Mouse (Mus musculus): ENCODE data around the gene Pou2f3. TPM values are rescaled to one million over a fixed set of nuclear protein-coding genes. Genes with fewer than 3 reads are reported as not detected.
A peak's percentile ranks its signal among the peaks of the same experiment; 100 is the strongest.

Gene Pou2f3
- total and polyA plus RNA-seq, 3 experiments = 0.05 TPM; not detected in 2

DNA sequence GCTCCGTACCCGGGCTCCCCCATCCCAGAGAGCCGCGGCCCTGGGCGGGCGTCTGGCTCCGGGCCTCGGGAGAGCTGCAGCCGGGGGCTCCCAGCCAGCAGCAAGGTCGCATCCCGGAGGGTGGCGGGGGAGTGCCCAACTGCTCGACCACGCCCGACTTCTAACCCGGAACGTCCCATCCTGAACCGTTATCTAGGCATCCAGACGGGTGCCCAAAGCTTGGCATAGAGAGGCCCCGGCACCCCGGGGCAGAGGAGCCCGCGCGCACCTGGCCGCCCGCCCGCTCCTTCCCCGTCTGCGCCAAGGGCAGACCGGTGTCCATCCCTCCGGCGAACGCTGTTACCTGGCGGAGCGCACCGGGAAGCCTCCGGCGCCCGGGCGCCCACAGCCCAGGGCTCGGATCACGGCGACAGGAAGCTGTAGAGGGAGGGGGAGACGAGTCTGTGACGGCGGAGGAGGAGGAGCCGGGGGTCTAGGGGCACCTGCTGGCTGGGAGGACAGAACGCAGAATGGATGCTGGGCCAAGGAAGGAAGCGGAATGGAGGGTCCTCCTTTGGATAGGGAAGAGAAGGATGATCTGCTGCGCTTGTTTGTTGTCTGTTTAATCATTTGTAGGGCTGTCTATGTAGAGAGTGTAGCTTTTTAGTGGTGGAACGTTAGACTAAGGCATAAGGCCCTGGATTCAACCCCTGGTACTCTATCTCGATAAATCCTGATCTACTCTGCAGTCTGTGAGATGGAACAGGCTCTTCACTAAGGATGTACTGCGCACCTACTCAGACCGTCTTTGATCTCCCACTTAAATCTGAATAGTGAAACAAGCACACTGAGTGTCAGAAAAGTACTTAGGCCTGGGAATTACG is 93.8 kb downstream of the Pou2f3 start, which contains the start of gene Tmem136:
Gene Tmem136 (minus strand): TSS at position 437 of the 863 bp plus-strand sequence.
- Histone ChIP-seq H3K4me1 (ENCODE audit: insufficient read depth, low read depth, low read length) (peaks cover 35% of the 10 kb centered on the region), H3K4me3 (ENCODE audit: low read depth, low read length) (peak within 1 kb of the TSS; percentile 72), H3K9me3 (replicated peaks) (no peaks in the 10 kb centered on the region), H3K36me3 (replicated peaks) (peaks cover 3% of the 10 kb centered on the region), H3K27me3 (ENCODE audit: insufficient read depth, low read length) (peaks cover 3% of the 10 kb centered on the region; the same call in 1 of the 2 replicates)
- peak; percentile 75 for DNase-seq (ENCODE audit: low spot score)
- no peak for TF ChIP-seq GATA1 (IDR thresholded peaks at IDR 0.05; ENCODE audit: borderline replicate concordance, low read length)
- TF ChIP-seq POLR2AphosphoS5 (IDR thresholded peaks at IDR 0.05; ENCODE audit: insufficient replicate concordance, low read depth, low read length) = no peak
- no peak for TF ChIP-seq GATA2 (IDR thresholded peaks at IDR 0.05; ENCODE audit: borderline replicate concordance, low read depth, low read length)
- TF ChIP-seq TAL1 (conservative IDR thresholded peaks at IDR 0.05; ENCODE audit: low read depth, low read length) = no peak
- no peak for TF ChIP-seq CTCF (IDR thresholded peaks at IDR 0.05; ENCODE audit: low read depth, low read length)
- peak; percentile 40 for ATAC-seq (ENCODE audit: extremely low read depth, insufficient number of reproducible peaks, low FRiP score, poor library complexity, severe bottlenecking)

GRCm38 (mm10) chr9:43115431-43116133 is 94.6 kb downstream of the Pou2f3 start:
- peaks cover 37% of the 10 kb centered on the region for H3K4me1 ChIP-seq (ENCODE audit: insufficient read depth, low read depth, low read length)
- H3K9me3 ChIP-seq (replicated peaks) = no peaks in the 10 kb centered on the region
- H3K36me3 ChIP-seq (replicated peaks) = peaks cover 10% of the 10 kb centered on the region
- no peak for TF ChIP-seq GATA2 (IDR thresholded peaks at IDR 0.05; ENCODE audit: borderline replicate concordance, low read depth, low read length)
- TF ChIP-seq TAL1 (conservative IDR thresholded peaks at IDR 0.05; ENCODE audit: low read depth, low read length) = no peak
- TF ChIP-seq POLR2AphosphoS5 (IDR thresholded peaks at IDR 0.05; ENCODE audit: insufficient replicate concordance, low read depth, low read length) = no peak
- TF ChIP-seq CTCF (IDR thresholded peaks at IDR 0.05; ENCODE audit: low read depth, low read length) = no peak
- TF ChIP-seq GATA1 (IDR thresholded peaks at IDR 0.05; ENCODE audit: borderline replicate concordance, low read length) = no peak
- peak overlapping the region; percentile 72 for H3K4me3 ChIP-seq (ENCODE audit: low read depth, low read length)
- ATAC-seq (ENCODE audit: extremely low read depth, insufficient number of reproducible peaks, low FRiP score, poor library complexity, severe bottlenecking) (no peak), DNase-seq (ENCODE audit: low spot score) (no peak)
- H3K27me3 ChIP-seq (ENCODE audit: insufficient read depth, low read length) = peaks cover 3% of the 10 kb centered on the region; the same call in 1 of the 2 replicates

DNA sequence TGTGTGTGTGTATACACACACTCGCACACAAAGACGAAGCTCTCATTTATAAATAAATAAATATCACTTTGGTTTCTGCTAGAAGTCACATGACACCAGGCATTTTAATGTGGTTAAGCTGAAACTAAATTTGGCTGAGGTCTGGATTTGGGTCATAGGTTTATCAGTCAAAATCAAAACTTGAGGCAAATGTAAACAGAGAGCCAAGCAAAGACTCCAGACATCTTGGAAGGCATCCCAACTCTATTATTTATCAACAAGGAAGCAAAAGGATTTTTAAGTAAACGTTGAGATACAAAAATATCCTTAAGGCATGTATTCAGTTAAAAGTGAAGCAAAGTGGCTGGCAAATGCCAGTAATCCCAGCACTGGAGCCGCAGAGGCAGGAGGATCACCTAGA is 95.3 kb downstream of the Pou2f3 start:
- peaks cover 32% of the 10 kb centered on the region for H3K4me1 ChIP-seq (ENCODE audit: insufficient read depth, low read depth, low read length)
- DNase-seq (ENCODE audit: low spot score) = no peak
- no peak overlapping the region for H3K4me3 ChIP-seq (ENCODE audit: low read depth, low read length)
- H3K27me3 ChIP-seq (ENCODE audit: insufficient read depth, low read length) = peaks cover 3% of the 10 kb centered on the region; the same call in 1 of the 2 replicates
- peaks cover 15% of the 10 kb centered on the region for H3K36me3 ChIP-seq (replicated peaks)
- ATAC-seq (ENCODE audit: extremely low read depth, insufficient number of reproducible peaks, low FRiP score, poor library complexity, severe bottlenecking) = no peak
- H3K9me3 ChIP-seq (replicated peaks) = no peaks in the 10 kb centered on the region
- no peak for TF ChIP-seq CTCF (IDR thresholded peaks at IDR 0.05; ENCODE audit: low read depth, low read length)
- no peak for TF ChIP-seq POLR2AphosphoS5 (IDR thresholded peaks at IDR 0.05; ENCODE audit: insufficient replicate concordance, low read depth, low read length)

- no peak for ATAC-seq (ENCODE audit: extremely low read depth, insufficient number of reproducible peaks, low FRiP score, poor library complexity, severe bottlenecking)
- no peaks in the 10 kb centered on the region for H3K27me3 ChIP-seq (ENCODE audit: insufficient read depth, low read length)
- peaks cover 42% of the 10 kb centered on the region for H3K4me1 ChIP-seq (ENCODE audit: insufficient read depth, low read depth, low read length)
- no peak for DNase-seq (ENCODE audit: low spot score)
- no peak overlapping the region for H3K4me3 ChIP-seq (ENCODE audit: low read depth, low read length)
- H3K36me3 ChIP-seq (replicated peaks) = peaks cover 15% of the 10 kb centered on the region
- H3K9me3 ChIP-seq (replicated peaks) = no peaks in the 10 kb centered on the region
- TF ChIP-seq GATA1 (IDR thresholded peaks at IDR 0.05; ENCODE audit: borderline replicate concordance, low read length) = no peak
- no peak for TF ChIP-seq GATA2 (IDR thresholded peaks at IDR 0.05; ENCODE audit: borderline replicate concordance, low read depth, low read length)
Observed at GRCm38 (mm10) chr9:43110286-43110980, 99.7 kb downstream of the Pou2f3 start.

DNA sequence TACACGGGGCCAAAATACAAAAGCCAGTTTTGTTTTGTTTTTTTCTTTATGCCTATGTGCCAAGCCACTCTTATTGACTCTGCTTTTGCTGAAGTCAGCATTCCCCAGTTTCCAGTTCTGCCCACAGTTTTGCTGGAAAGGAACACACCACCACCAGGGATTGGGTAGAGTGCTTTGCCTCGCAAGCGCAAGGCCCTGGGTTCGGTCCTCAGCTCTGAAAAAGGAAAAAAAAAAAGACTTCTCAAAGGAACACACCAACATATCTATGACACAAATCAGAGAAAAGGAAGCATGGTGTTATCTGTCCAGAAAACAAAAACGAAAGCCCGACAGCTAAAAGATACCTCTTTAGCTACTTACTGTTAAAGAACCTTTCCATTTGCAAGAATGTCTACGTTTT is 101.0 kb downstream of the Pou2f3 start:
- no peak for ATAC-seq (ENCODE audit: extremely low read depth, insufficient number of reproducible peaks, low FRiP score, poor library complexity, severe bottlenecking)
- no peak for DNase-seq (ENCODE audit: low spot score)

DNA sequence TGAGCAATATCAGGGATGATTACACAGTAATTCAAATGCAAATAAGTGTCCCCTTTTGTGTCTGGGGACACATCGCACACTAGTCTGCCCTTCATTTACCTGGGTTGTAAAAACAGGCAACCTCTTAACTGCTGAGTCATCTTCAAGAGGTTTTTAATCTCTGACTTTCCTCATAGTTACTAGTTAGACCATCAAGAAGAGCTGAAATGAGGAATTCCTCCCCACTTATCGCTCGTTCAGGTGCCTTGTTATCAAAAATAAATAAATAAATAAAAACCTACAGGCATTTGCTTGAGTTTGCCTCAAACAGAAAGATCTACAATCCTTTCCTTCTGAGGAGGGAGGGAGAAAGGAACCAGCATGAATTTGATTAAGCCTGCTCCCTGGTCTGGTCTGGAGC is 101.4 kb downstream of the Pou2f3 start:
- TF ChIP-seq CTCF (IDR thresholded peaks at IDR 0.05; ENCODE audit: low read depth, low read length) (no peak), GATA1 (IDR thresholded peaks at IDR 0.05; ENCODE audit: borderline replicate concordance, low read length) (no peak), TAL1 (conservative IDR thresholded peaks at IDR 0.05; ENCODE audit: low read depth, low read length) (no peak), GATA2 (IDR thresholded peaks at IDR 0.05; ENCODE audit: borderline replicate concordance, low read depth, low read length) (no peak), POLR2AphosphoS5 (IDR thresholded peaks at IDR 0.05; ENCODE audit: insufficient replicate concordance, low read depth, low read length) (no peak)
- ATAC-seq (ENCODE audit: extremely low read depth, insufficient number of reproducible peaks, low FRiP score, poor library complexity, severe bottlenecking) = no peak
- DNase-seq (ENCODE audit: low spot score) = no peak
- Histone ChIP-seq H3K4me3 (ENCODE audit: low read depth, low read length) (no peak overlapping the region), H3K4me1 (ENCODE audit: insufficient read depth, low read depth, low read length) (peaks cover 38% of the 10 kb centered on the region), H3K9me3 (replicated peaks) (no peaks in the 10 kb centered on the region), H3K36me3 (replicated peaks) (peaks cover 15% of the 10 kb centered on the region), H3K27me3 (ENCODE audit: insufficient read depth, low read length) (no peaks in the 10 kb centered on the region)

More for the DNA sequence above, 101.0 kb downstream of the Pou2f3 start:
- H3K4me3 ChIP-seq (ENCODE audit: low read depth, low read length) = no peak overlapping the region
- TF ChIP-seq TAL1 (conservative IDR thresholded peaks at IDR 0.05; ENCODE audit: low read depth, low read length) (no peak), CTCF (IDR thresholded peaks at IDR 0.05; ENCODE audit: low read depth, low read length) (no peak), GATA1 (IDR thresholded peaks at IDR 0.05; ENCODE audit: borderline replicate concordance, low read length) (no peak), GATA2 (IDR thresholded peaks at IDR 0.05; ENCODE audit: borderline replicate concordance, low read depth, low read length) (no peak), POLR2AphosphoS5 (IDR thresholded peaks at IDR 0.05; ENCODE audit: insufficient replicate concordance, low read depth, low read length) (no peak)
- no peaks in the 10 kb centered on the region for H3K9me3 ChIP-seq (replicated peaks)
- no peaks in the 10 kb centered on the region for H3K27me3 ChIP-seq (ENCODE audit: insufficient read depth, low read length)
- H3K36me3 ChIP-seq (replicated peaks) = peaks cover 15% of the 10 kb centered on the region
- peaks cover 37% of the 10 kb centered on the region for H3K4me1 ChIP-seq (ENCODE audit: insufficient read depth, low read depth, low read length)
